Mouse (Mus musculus) heart, postnatal 0 days (tissue): ENCODE results near the gene Nhej1. TPM values are rescaled to one million over a fixed set of nuclear protein-coding genes. Genes with fewer than 3 reads are reported as not detected.
A peak's percentile ranks its signal among the peaks of the same experiment; 100 is the strongest.

ENCODE experiments used
- ATAC-seq: fragments of 200-750 bp; cut with Nextera tagmentation; 2 replicates; pipeline ENCODE4 v1.8.0; 2017; ENCODE audit warnings: low read depth, moderate number of reproducible peaks, moderate library complexity; ENCODE audit not compliant: insufficient read depth
- DNase-seq: peaks from one replicate; pipeline ENCODE4 v3.0.0-alpha.2; 2016; ENCODE audit warnings: low spot score
- H3K27ac ChIP-seq: fragments of 300-500 bp; sonication (generic); 2 replicates; pipeline ENCODE4 v1.5.1; 2014; ENCODE audit warnings: low read depth, mild to moderate bottlenecking
- H3K27me3 ChIP-seq: fragments of 300-500 bp; sonication (generic); 2 replicates; pipeline ENCODE4 v1.6.1; 2014; ENCODE audit warnings: low read length, mixed read lengths; ENCODE audit not compliant: control insufficient read depth, insufficient read depth
- H3K36me3 ChIP-seq: fragments of 300-500 bp; sonication (generic); replicated peaks from 2 replicates; pipeline ENCODE4 v1.6.1; 2014; ENCODE audit warnings: low read length, mixed read lengths; ENCODE audit not compliant: control insufficient read depth, insufficient read depth
- H3K4me1 ChIP-seq: fragments of 300-500 bp; sonication (generic); 2 replicates; pipeline ENCODE4 v1.6.1; 2014; ENCODE audit warnings: antibody characterized with exemption; ENCODE audit not compliant: control insufficient read depth, insufficient read depth
- H3K4me2 ChIP-seq: fragments of 300-500 bp; sonication (generic); 2 replicates; pipeline ENCODE4 v1.6.1; 2014; ENCODE audit warnings: low read depth, mild to moderate bottlenecking, low read length, moderate library complexity
- H3K4me3 ChIP-seq: fragments of 300-500 bp; sonication (generic); 2 replicates; pipeline ENCODE4 v1.5.1; 2014; ENCODE audit warnings: low read depth, low read length
- H3K9ac ChIP-seq: fragments of 300-500 bp; sonication (generic); replicated peaks from 2 replicates; pipeline ENCODE4 v1.6.1; 2014; ENCODE audit warnings: low read depth, low read length, mixed read lengths
- H3K9me3 ChIP-seq: fragments of 300-500 bp; sonication (generic); replicated peaks from 2 replicates; pipeline ENCODE4 v1.6.1; 2016; ENCODE audit warnings: low read length; ENCODE audit not compliant: control insufficient read depth
- CTCF ChIP-seq: IDR thresholded peaks from 2 replicates; pipeline ENCODE4 v1.5.1; 2016; ENCODE audit warnings: antibody characterized with exemption, control low read depth, low read depth
- EP300 ChIP-seq: IDR thresholded peaks from 2 replicates; pipeline ENCODE4 v1.6.1; 2016; ENCODE audit warnings: antibody characterized with exemption, low read depth
- WGBS: fragments of 180-500 bp; shearing (Covaris S2); extraction: QIAGEN DNeasy Blood & Tissue Kit; methylation state at CpG from one replicate; pipeline ENCODE4 v1.1.7; 2014; 5-methylcytosine and 5-hydroxymethylcytosine counted together
- polyA plus RNA-seq: library from polyadenylated mRNA; unstranded; fragments of >200 nt; fragmentation: Nextera tagmentation; extraction: Ambion mirVana; gene quantifications from 2 replicates; pipeline ENCODE4 v1.2.1, GENCODE M21; 2015
- total RNA-seq: library from RNA; depleted of rRNA; stranded (reverse); fragments of >200 nt; gene quantifications from 2 replicates; pipeline ENCODE4 v1.2.3, GENCODE M21; 2014; ENCODE audit warnings: low replicate concordance

Nhej1 gene
- total and polyA plus RNA-seq, 2 experiments from 2014 or later = 6.1 to 8.4 TPM

DNA sequence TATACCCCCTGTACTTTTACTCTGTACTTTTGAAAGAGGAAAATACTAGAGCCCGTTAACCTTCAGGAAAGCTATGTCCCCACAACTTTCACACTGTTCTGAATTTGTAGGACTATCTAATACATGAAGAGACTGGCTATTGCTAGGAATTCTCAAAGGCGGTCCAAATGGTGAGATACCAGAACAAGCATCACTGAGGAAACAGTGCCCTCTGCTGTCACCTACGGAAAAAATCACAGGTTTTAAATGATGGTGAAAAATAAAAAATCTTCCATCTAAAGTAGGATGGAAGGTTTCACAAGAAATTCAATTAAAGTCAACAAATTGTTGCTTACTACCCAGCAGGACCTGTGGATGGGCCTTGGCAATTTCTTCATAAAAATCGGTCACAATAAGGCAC lies 72.9 kb downstream of the Nhej1 start:
- DNase-seq = peak; percentile 59
- Histone ChIP-seq H3K9me3 (no peaks in the 10 kb centered on the region), H3K36me3 (no peaks in the 10 kb centered on the region), H3K27ac (no peak overlapping the region), H3K4me3 (no peak overlapping the region), H3K9ac (no peak overlapping the region), H3K4me2 (no peak overlapping the region), H3K27me3 (no peaks in the 10 kb centered on the region), H3K4me1 (peaks cover 17% of the 10 kb centered on the region; the same call in 1 of the 2 replicates)
- 19% methylated on average over 4 of the region's 4 CpGs for WGBS
- no peak for ATAC-seq
- TF ChIP-seq CTCF = peak; percentile 63
- TF ChIP-seq EP300 = no peak

DNA sequence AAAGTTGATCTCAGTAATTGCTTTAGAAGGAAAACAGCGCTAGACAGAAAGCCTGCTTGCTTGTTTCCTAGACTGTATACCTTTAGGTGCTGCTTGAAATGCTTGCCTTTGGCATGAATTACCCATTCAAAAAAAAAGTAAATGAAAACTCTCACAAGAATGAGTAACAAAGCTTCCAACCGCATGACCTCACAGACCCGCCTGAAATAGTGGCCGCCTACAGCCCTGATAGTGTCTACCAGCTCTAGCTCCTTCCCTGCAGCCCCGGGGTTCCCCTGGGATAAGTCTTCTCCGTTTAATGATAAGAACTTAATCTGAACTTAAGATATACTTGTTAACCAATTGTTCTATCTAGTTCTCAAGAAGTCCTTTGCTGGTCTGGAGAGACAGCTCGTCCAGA lies 73.6 kb downstream of the Nhej1 start:
- H3K4me1 ChIP-seq = peaks cover 17% of the 10 kb centered on the region; the same call in 1 of the 2 replicates
- DNase-seq = no peak
- no peaks in the 10 kb centered on the region for H3K27me3 ChIP-seq
- no peaks in the 10 kb centered on the region for H3K9me3 ChIP-seq
- H3K9ac ChIP-seq = no peak overlapping the region
- H3K36me3 ChIP-seq = no peaks in the 10 kb centered on the region
- H3K4me2 ChIP-seq = no peak overlapping the region
- no peak for ATAC-seq
- WGBS = 38% methylated on average over 7 of the region's 7 CpGs
- TF ChIP-seq EP300 = no peak
- no peak overlapping the region for H3K4me3 ChIP-seq
- no peak overlapping the region for H3K27ac ChIP-seq

DNA sequence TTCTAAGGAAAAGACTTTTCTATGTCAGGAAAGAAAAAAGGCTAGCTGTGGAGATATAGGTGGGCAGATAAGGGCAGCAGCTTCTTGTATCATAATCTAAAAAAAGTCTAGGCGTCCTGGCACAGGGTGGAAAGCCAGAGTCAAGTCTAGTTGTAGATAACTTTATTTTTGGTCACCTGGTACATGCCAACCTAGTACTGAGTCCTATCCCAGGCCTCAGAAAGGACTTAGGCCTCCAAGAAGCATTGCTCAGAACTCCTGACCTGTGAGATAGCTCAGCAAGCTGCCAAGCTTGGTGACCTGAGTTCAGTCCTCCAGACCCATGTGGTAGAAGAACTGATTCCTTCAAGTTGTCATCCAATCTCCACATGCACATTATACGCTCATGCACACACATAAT lies 76.4 kb downstream of the Nhej1 start:
- no peak overlapping the region for H3K4me2 ChIP-seq
- 42% methylated on average over 2 of the region's 2 CpGs for WGBS
- H3K4me1 ChIP-seq = peaks cover 17% of the 10 kb centered on the region; the same call in 1 of the 2 replicates
- H3K27ac ChIP-seq = 0 out of 2 replicates have a peak overlapping the region, but pooled peaks have one; percentile 7
- ATAC-seq = no peak
- H3K4me3 ChIP-seq = no peak overlapping the region
- DNase-seq = no peak
- no peaks in the 10 kb centered on the region for H3K9me3 ChIP-seq
- H3K36me3 ChIP-seq = no peaks in the 10 kb centered on the region
- H3K9ac ChIP-seq = no peak overlapping the region
- no peak for TF ChIP-seq CTCF
- TF ChIP-seq EP300 = no peak
- H3K27me3 ChIP-seq = no peaks in the 10 kb centered on the region

DNA sequence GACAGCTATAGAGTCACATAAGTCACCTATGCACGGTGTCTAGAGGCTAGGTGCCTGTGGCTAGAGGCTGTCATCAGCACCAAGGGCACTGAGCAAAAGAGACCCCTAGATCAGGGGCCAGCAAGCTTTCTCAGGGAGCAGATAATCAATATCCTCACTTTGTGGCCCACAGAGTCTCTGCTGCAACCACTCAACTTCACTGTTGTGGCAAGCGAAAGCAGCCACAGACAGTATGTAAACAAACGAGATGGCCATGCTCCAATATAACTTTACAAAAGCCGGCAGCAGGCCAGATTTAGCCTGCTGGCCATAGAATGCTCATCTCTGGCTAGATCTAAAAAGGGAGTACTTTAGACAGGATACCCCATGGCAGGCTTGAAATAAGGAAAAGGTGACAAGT lies 77.0 kb downstream of the Nhej1 start:
- H3K27ac ChIP-seq = 0 out of 2 replicates have a peak overlapping the region, but pooled peaks have one; percentile 7
- TF ChIP-seq CTCF = no peak
- TF ChIP-seq EP300 = no peak
- no peak overlapping the region for H3K9ac ChIP-seq
- H3K4me2 ChIP-seq = no peak overlapping the region
- H3K9me3 ChIP-seq = no peaks in the 10 kb centered on the region
- H3K4me1 ChIP-seq = peaks cover 17% of the 10 kb centered on the region; the same call in 1 of the 2 replicates
- no peaks in the 10 kb centered on the region for H3K27me3 ChIP-seq
- H3K36me3 ChIP-seq = no peaks in the 10 kb centered on the region
- WGBS = 43% methylated on average over 4 of the region's 4 CpGs
- no peak for ATAC-seq
- H3K4me3 ChIP-seq = no peak overlapping the region
- no peak for DNase-seq

GRCm38 (mm10) chr1:75040429-75040828 lies 84.6 kb downstream of the Nhej1 start:
- 37% methylated on average over 7 of the region's 7 CpGs for WGBS
- TF ChIP-seq EP300 = no peak
- TF ChIP-seq CTCF = no peak
- Histone ChIP-seq H3K4me2 (no peak overlapping the region), H3K36me3 (no peaks in the 10 kb centered on the region), H3K9me3 (no peaks in the 10 kb centered on the region), H3K27me3 (no peaks in the 10 kb centered on the region), H3K27ac (no peak overlapping the region), H3K4me3 (no peak overlapping the region), H3K9ac (no peak overlapping the region), H3K4me1 (no peaks in the 10 kb centered on the region)
- ATAC-seq (no peak), DNase-seq (no peak)

DNA sequence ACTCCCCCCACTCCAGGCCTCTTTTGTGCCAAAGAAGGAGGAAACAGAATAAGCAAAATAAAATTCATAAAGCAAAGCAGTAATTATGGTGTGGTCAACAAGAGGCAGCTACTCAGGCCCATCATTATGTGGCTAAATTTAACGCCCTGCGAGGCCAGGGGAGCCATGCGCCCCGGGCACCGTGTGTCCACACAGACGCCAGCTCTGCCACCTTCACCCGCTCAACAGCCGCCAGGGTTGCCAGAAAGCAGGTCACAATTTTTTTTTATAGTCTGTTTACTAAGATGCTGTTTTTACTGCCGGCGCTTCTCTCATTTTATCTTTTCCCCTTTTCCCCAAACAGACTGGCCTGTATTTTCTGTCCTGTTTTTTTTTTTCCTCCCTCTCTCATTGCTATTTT lies 93.0 kb downstream of the Nhej1 start:
- H3K36me3 ChIP-seq = no peaks in the 10 kb centered on the region
- DNase-seq = no peak
- WGBS = 74% methylated on average over 10 of the region's 10 CpGs
- H3K4me2 ChIP-seq = no peak overlapping the region
- H3K27me3 ChIP-seq = no peaks in the 10 kb centered on the region
- H3K4me1 ChIP-seq = no peaks in the 10 kb centered on the region
- H3K9ac ChIP-seq = no peak overlapping the region
- TF ChIP-seq CTCF = no peak
- no peak for TF ChIP-seq EP300
- no peak overlapping the region for H3K27ac ChIP-seq
- H3K4me3 ChIP-seq = no peak overlapping the region
- no peak for ATAC-seq
- H3K9me3 ChIP-seq = no peaks in the 10 kb centered on the region
